Mouse (Mus musculus): ENCODE data around the gene Il12rb2. TPM values are rescaled to one million over a fixed set of nuclear protein-coding genes. Genes with fewer than 3 reads are reported as not detected.

Gene Il12rb2
- polyA plus RNA-seq, 1 experiment from 2014 or later = not detected

GRCm38 (mm10) chr6:67266159-67266657 is 109.8 kb downstream of the Il12rb2 start:
- peak; percentile 77 for ATAC-seq (ENCODE audit: insufficient number of reproducible peaks, low FRiP score)
- Histone ChIP-seq H3K27me3 (replicated peaks) (no peaks in the 10 kb centered on the region), H3K9me3 (replicated peaks) (no peaks in the 10 kb centered on the region), H3K27ac (ENCODE audit: poor library complexity, severe bottlenecking) (peak overlapping the region; percentile 82), H3K4me2 (peak overlapping the region; percentile 69), H3K9ac (peak overlapping the region; percentile 80), H3K4me1 (replicated peaks) (no peaks in the 10 kb centered on the region; the same call in 1 of the 2 replicates), H3K4me3 (peak overlapping the region; percentile 83), H3K36me3 (no peaks in the 10 kb centered on the region)
- under 1% methylated on average over 23 of the region's 23 CpGs for WGBS

- Histone ChIP-seq H3K9me3 (replicated peaks) (no peaks in the 10 kb centered on the region), H3K36me3 (no peaks in the 10 kb centered on the region), H3K27me3 (replicated peaks) (no peaks in the 10 kb centered on the region), H3K27ac (ENCODE audit: poor library complexity, severe bottlenecking) (no peak overlapping the region), H3K4me2 (no peak overlapping the region), H3K4me1 (replicated peaks) (no peaks in the 10 kb centered on the region; the same call in 1 of the 2 replicates), H3K4me3 (no peak overlapping the region), H3K9ac (no peak overlapping the region)
- no peak for ATAC-seq (ENCODE audit: insufficient number of reproducible peaks, low FRiP score)
- WGBS = 53% methylated on average over 7 of the region's 7 CpGs
Observed at GRCm38 (mm10) chr6:67264935-67265334, 111.1 kb downstream of the Il12rb2 start.

GRCm38 (mm10) chr6:67251095-67251494 is 124.9 kb downstream of the Il12rb2 start:
- no peak overlapping the region for H3K4me3 ChIP-seq
- H3K9ac ChIP-seq = no peak overlapping the region
- no peak overlapping the region for H3K27ac ChIP-seq (ENCODE audit: poor library complexity, severe bottlenecking)
- H3K27me3 ChIP-seq (replicated peaks) = no peaks in the 10 kb centered on the region
- no peaks in the 10 kb centered on the region for H3K9me3 ChIP-seq (replicated peaks)
- no peaks in the 10 kb centered on the region for H3K4me1 ChIP-seq (replicated peaks)
- ATAC-seq (ENCODE audit: insufficient number of reproducible peaks, low FRiP score) = no peak
- WGBS = 82% methylated on average over 4 of the region's 4 CpGs
- H3K36me3 ChIP-seq = no peaks in the 10 kb centered on the region
- no peak overlapping the region for H3K4me2 ChIP-seq

- Histone ChIP-seq H3K27me3 (replicated peaks) (no peaks in the 10 kb centered on the region), H3K4me2 (no peak overlapping the region), H3K4me1 (replicated peaks) (no peaks in the 10 kb centered on the region), H3K9me3 (replicated peaks) (no peaks in the 10 kb centered on the region), H3K27ac (ENCODE audit: poor library complexity, severe bottlenecking) (no peak overlapping the region), H3K36me3 (no peaks in the 10 kb centered on the region), H3K4me3 (no peak overlapping the region), H3K9ac (no peak overlapping the region)
- 82% methylated on average over 5 of the region's 5 CpGs for WGBS
- no peak for ATAC-seq (ENCODE audit: insufficient number of reproducible peaks, low FRiP score)
Observed at GRCm38 (mm10) chr6:67244451-67244850, 131.5 kb downstream of the Il12rb2 start.

GRCm38 (mm10) chr6:67243765-67244420 is 132.1 kb downstream of the Il12rb2 start:
- H3K4me1 ChIP-seq (replicated peaks) = no peaks in the 10 kb centered on the region
- H3K27ac ChIP-seq (ENCODE audit: poor library complexity, severe bottlenecking) = no peak overlapping the region
- H3K4me3 ChIP-seq = no peak overlapping the region
- H3K9me3 ChIP-seq (replicated peaks) = no peaks in the 10 kb centered on the region
- H3K4me2 ChIP-seq = no peak overlapping the region
- H3K9ac ChIP-seq = no peak overlapping the region
- H3K27me3 ChIP-seq (replicated peaks) = no peaks in the 10 kb centered on the region
- 88% methylated on average over 7 of the region's 7 CpGs for WGBS
- H3K36me3 ChIP-seq = no peaks in the 10 kb centered on the region
- no peak for ATAC-seq (ENCODE audit: insufficient number of reproducible peaks, low FRiP score)

Other genes starting within 250 kb of the Il12rb2 start
- 405 and 423 TPM in 2 replicates for gene Serbp1, start 138.0 kb downstream of the Il12rb2 start, polyA plus RNA-seq (2016; fragmentation: Nextera tagmentation; extraction: Ambion mirVana)
- gene Il23r, start 115.7 kb upstream of the Il12rb2 start, polyA plus RNA-seq (2016; fragmentation: Nextera tagmentation; extraction: Ambion mirVana) = not detected in 2 replicates
- 0.49 and 2.0 TPM in 2 replicates for gene Tacstd2, start 159.6 kb upstream of the Il12rb2 start, polyA plus RNA-seq (2016; fragmentation: Nextera tagmentation; extraction: Ambion mirVana)